Mouse (Mus musculus) MEL (cell line): ENCODE data around the gene Tm4sf19.
A peak's percentile ranks its signal among the peaks of the same experiment; 100 is the strongest.

Experiments used
- CHD2 ChIP-seq: IDR thresholded peaks from 2 replicates; pipeline ENCODE4 v1.6.1; 2011; ENCODE audit warnings: low read length, improper control_type of control experiment
- CTCF ChIP-seq, 3 experiments: IDR thresholded peaks in 2 of 3; conservative IDR thresholded peaks in 1 of 3; 2 replicates each; pipeline ENCODE4 v1.5.1; 2011 to 2012; ENCODE audit warnings: low read length in 3 of 3, low read depth in 2 of 3, mild to moderate bottlenecking in 2 of 3, improper control_type of control experiment in 1 of 3, inconsistent platforms in 1 of 3, mixed read lengths in 1 of 3, moderate library complexity in 1 of 3; ENCODE audit not compliant: control insufficient read depth in 1 of 3, insufficient read depth in 1 of 3, poor library complexity in 1 of 3, severe bottlenecking in 1 of 3
- ELF1 ChIP-seq: IDR thresholded peaks from 2 replicates; pipeline ENCODE4 v1.6.1; 2014; ENCODE audit warnings: low read depth, mild to moderate bottlenecking, inconsistent platforms, low read length, improper control_type of control experiment, moderate library complexity
- GABPA ChIP-seq: IDR thresholded peaks from 2 replicates; pipeline ENCODE4 v1.6.1; 2012; ENCODE audit warnings: low read depth, mild to moderate bottlenecking, inconsistent platforms, low read length, improper control_type of control experiment, moderate library complexity
- GATA1 ChIP-seq: IDR thresholded peaks from 2 replicates; pipeline ENCODE4 v1.6.1; 2011; ENCODE audit warnings: low read depth, low read length, improper control_type of control experiment
- MEF2A ChIP-seq: IDR thresholded peaks from 2 replicates; pipeline ENCODE4 v1.6.1; 2014; ENCODE audit warnings: low read depth, mild to moderate bottlenecking, inconsistent platforms, low read length, improper control_type of control experiment; ENCODE audit not compliant: poor library complexity, insufficient replicate concordance, severe bottlenecking; ENCODE audit errors: extremely low read depth
- POLR2A ChIP-seq, 2 experiments: IDR thresholded peaks; 2 replicates each; pipeline ENCODE4 v1.6.1; 2011 to 2012; ENCODE audit warnings: low read length in 2 of 2, mild to moderate bottlenecking in 2 of 2, control low read depth in 1 of 2, improper control_type of control experiment in 1 of 2, low read depth in 1 of 2, moderate library complexity in 1 of 2; ENCODE audit not compliant: control insufficient read depth in 1 of 2, insufficient read depth in 1 of 2, poor library complexity in 1 of 2
- POLR2AphosphoS2 ChIP-seq: IDR thresholded peaks from 2 replicates; pipeline ENCODE4 v1.6.1; 2011; ENCODE audit warnings: low read length, improper control_type of control experiment
- TCF12 ChIP-seq: IDR thresholded peaks from 2 replicates; pipeline ENCODE4 v1.6.1; 2014; ENCODE audit warnings: low read depth, mild to moderate bottlenecking, inconsistent platforms, low read length, improper control_type of control experiment, moderate library complexity
- UBTF ChIP-seq: IDR thresholded peaks from 2 replicates; pipeline ENCODE4 v1.6.1; 2012; ENCODE audit warnings: low read depth, mild to moderate bottlenecking, inconsistent platforms, low read length, improper control_type of control experiment, moderate library complexity, borderline replicate concordance; ENCODE audit not compliant: insufficient read depth

GRCm38 (mm10) chr16:32389049-32389448 lies 11.3 kb upstream of the Tm4sf19 start:
- TF ChIP-seq POLR2A (IDR thresholded peaks at IDR 0.05; ENCODE audit: control insufficient read depth in 1 of 2, insufficient read depth in 1 of 2, low read depth in 1 of 2, low read length in 2 of 2, poor library complexity in 1 of 2) (no peak), GABPA (no peak), ELF1 (no peak), MEF2A (no peak), CTCF (IDR thresholded peaks at IDR 0.05 in 2 of 3, conservative IDR thresholded peaks at IDR 0.05 in 1 of 3; ENCODE audit: control insufficient read depth in 1 of 3, insufficient read depth in 1 of 3, low read depth in 2 of 3, low read length in 3 of 3, poor library complexity in 1 of 3, severe bottlenecking in 1 of 3) (no peak), CHD2 (no peak), UBTF (no peak), GATA1 (peak; percentile 75), TCF12 (peak; percentile 78), POLR2AphosphoS2 (no peak)
